Mouse (Mus musculus) cerebellum, postnatal 4 days (tissue): ENCODE measurements around the gene Fbxl4.
A peak's percentile ranks its signal among the peaks of the same experiment; 100 is the strongest.

ENCODE experiments used
- DNase-seq, 2 experiments: peaks; one replicate each; pipeline ENCODE4 v3.0.0; 2022; ENCODE audit warnings: low spot score in 2 of 2, mixed read lengths in 1 of 2

Gene Fbxl4

GRCm38 (mm10) chr4:22476967-22477710, 119.8 kb downstream of the Fbxl4 start:
- DNase-seq = peak; percentile 55 to 73

- DNase-seq = peak in 1 of 2 experiments; percentile 38
These were observed 120.4 kb downstream of the Fbxl4 start for GRCm38 (mm10) chr4:22477711-22478230.

- peak in 1 of 2 experiments; percentile 34 for DNase-seq
These were observed 121.4 kb downstream of the Fbxl4 start for GRCm38 (mm10) chr4:22478488-22479367.

GRCm38 (mm10) chr4:22479368-22480090, 122.2 kb downstream of the Fbxl4 start:
- DNase-seq = peak in 1 of 2 experiments; percentile 26

- peak in 1 of 2 experiments; percentile 10 for DNase-seq
These were observed 122.9 kb downstream of the Fbxl4 start for GRCm38 (mm10) chr4:22480091-22480857.

GRCm38 (mm10) chr4:22480858-22481205, 123.5 kb downstream of the Fbxl4 start:
- no peak for DNase-seq

GRCm38 (mm10) chr4:22482118-22482517, 124.8 kb downstream of the Fbxl4 start:
- DNase-seq = no peak

GRCm38 (mm10) chr4:22482756-22483280, 125.5 kb downstream of the Fbxl4 start:
- DNase-seq = peak in 1 of 2 experiments; percentile 45

- no peak for DNase-seq
These were observed 126.2 kb downstream of the Fbxl4 start for GRCm38 (mm10) chr4:22483548-22483947.
